Mouse (Mus musculus) telencephalon, adult 2 months (tissue): ENCODE results near the gene Iqsec1.

Experiments
- DNase-seq: peaks from one replicate; pipeline ENCODE4 v3.0.0-alpha.2; 2011; ENCODE audit warnings: low read depth, low spot score

The Iqsec1 gene

GRCm38 (mm10) chr6:90953349-90953748 is 35.1 kb downstream of the Iqsec1 start:
- no peak for DNase-seq

- no peak for DNase-seq
Observed at GRCm38 (mm10) chr6:90950936-90951335, 37.5 kb downstream of the Iqsec1 start.

- no peak for DNase-seq
Observed at GRCm38 (mm10) chr6:90948097-90948496, 40.4 kb downstream of the Iqsec1 start.

GRCm38 (mm10) chr6:90945560-90946230 is 42.8 kb downstream of the Iqsec1 start:
- peak; percentile 61 for DNase-seq

GRCm38 (mm10) chr6:90941257-90941656 is 47.2 kb downstream of the Iqsec1 start:
- DNase-seq: no peak

- no peak for DNase-seq
Observed at GRCm38 (mm10) chr6:90933656-90934055, 54.8 kb downstream of the Iqsec1 start.

GRCm38 (mm10) chr6:90928806-90929205 is 59.7 kb downstream of the Iqsec1 start:
- DNase-seq: no peak

- DNase-seq: no peak
Observed at GRCm38 (mm10) chr6:90925472-90925871, 63.0 kb downstream of the Iqsec1 start.

GRCm38 (mm10) chr6:90924796-90925195 is 63.7 kb downstream of the Iqsec1 start:
- peak; percentile 65 for DNase-seq

- DNase-seq: no peak
Observed at GRCm38 (mm10) chr6:90924379-90924778, 64.1 kb downstream of the Iqsec1 start.

GRCm38 (mm10) chr6:90921259-90921946 is 67.1 kb downstream of the Iqsec1 start:
- DNase-seq: no peak

- DNase-seq: no peak
Observed at GRCm38 (mm10) chr6:90920510-90921220, 67.8 kb downstream of the Iqsec1 start.

- DNase-seq: no peak
Observed at GRCm38 (mm10) chr6:90919636-90920420, 68.7 kb downstream of the Iqsec1 start.

- DNase-seq: no peak
Observed at GRCm38 (mm10) chr6:90915585-90915984, 72.9 kb downstream of the Iqsec1 start.

- DNase-seq: no peak
Observed at GRCm38 (mm10) chr6:90913771-90914170, 74.7 kb downstream of the Iqsec1 start.

GRCm38 (mm10) chr6:90912768-90913167 is 75.7 kb downstream of the Iqsec1 start:
- DNase-seq: peak; percentile 51

- no peak for DNase-seq
Observed at GRCm38 (mm10) chr6:90904143-90904542, 84.3 kb downstream of the Iqsec1 start.

GRCm38 (mm10) chr6:90900302-90900701 is 88.2 kb downstream of the Iqsec1 start:
- DNase-seq: no peak

- DNase-seq: no peak
Observed at GRCm38 (mm10) chr6:90899266-90899665, 89.2 kb downstream of the Iqsec1 start.

GRCm38 (mm10) chr6:90898107-90898506 is 90.4 kb downstream of the Iqsec1 start:
- DNase-seq: no peak

- DNase-seq: no peak
Observed at GRCm38 (mm10) chr6:90892401-90892800, 96.1 kb downstream of the Iqsec1 start.
